Mouse (Mus musculus): Measurements from ENCODE around the gene Fam47c.

Fam47c gene

GRCm38 (mm10) chrX:78737463-78737862 lies at the start of gene Fam47c:
Gene Fam47c, plus strand, starts transcription at chrX:78737763.
- no peak for ATAC-seq (ENCODE audit: insufficient number of reproducible peaks, low FRiP score, low TSS enrichment)

GRCm38 (mm10) chrX:78769408-78769807 lies 31.8 kb downstream of the Fam47c start:
- no peak for ATAC-seq (ENCODE audit: insufficient number of reproducible peaks, low FRiP score, low TSS enrichment)

GRCm38 (mm10) chrX:78777078-78777477 lies 39.5 kb downstream of the Fam47c start:
- ATAC-seq (ENCODE audit: insufficient number of reproducible peaks, low FRiP score, low TSS enrichment) = no peak

Measured in cerebellum, adult (tissue).